Mouse (Mus musculus) stomach, postnatal 0 days (tissue): ENCODE data around the gene Nme8.

Source experiments
- CTCF ChIP-seq: IDR thresholded peaks from 2 replicates; pipeline ENCODE4 v1.5.1; 2016; ENCODE audit warnings: antibody characterized with exemption, low read depth, mild to moderate bottlenecking, moderate library complexity
- EP300 ChIP-seq: optimal IDR thresholded peaks from 2 replicates; pipeline ENCODE3; 2016; ENCODE audit warnings: antibody characterized with exemption

DNA sequence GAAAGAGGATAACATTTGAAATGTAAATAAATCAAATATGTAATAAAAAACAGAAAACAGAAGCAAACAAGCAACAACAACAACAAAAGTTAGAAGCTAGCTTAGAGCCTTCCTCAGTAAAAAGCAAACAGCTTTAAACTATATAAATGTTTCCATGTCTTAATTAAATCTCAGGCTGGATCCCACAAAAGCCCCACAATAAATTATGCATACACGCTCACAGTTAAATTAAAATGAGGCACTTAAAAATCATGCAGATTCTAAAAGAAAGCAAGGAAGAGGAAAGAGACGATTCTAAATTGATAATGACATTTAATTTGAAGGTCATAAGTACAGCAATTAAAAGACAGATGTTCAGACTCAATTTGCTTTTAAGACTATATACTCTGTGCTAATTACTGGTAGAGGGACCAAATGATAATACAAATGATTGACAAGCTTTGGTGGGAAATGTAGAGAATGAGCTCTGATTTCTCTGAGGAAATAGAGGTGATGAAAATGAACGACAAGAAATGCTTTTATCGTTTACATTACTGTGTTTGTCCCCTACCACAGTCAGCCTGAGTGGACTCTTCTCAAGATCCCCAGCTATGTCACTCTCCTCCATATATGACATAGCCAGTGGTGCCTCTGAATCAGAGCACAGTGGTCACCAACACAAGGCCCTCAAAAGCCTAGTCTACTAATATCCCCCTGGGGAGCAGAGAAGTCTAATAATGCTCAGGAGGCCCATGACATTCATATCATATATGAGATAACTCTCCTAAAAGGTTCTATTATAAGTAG, 29.0 kb downstream of the Nme8 start:
- TF ChIP-seq EP300 (no peak), CTCF (no peak)
